Mouse (Mus musculus) heart, postnatal 0 days (tissue): ENCODE results near the gene Cdc42se2. TPM values are rescaled to one million over a fixed set of nuclear protein-coding genes. Genes with fewer than 3 reads are reported as not detected.

Experiments used
- ATAC-seq: fragments of 200-750 bp; cut with Nextera tagmentation; 2 replicates; pipeline ENCODE4 v1.8.0; 2017; ENCODE audit warnings: low read depth, moderate number of reproducible peaks, moderate library complexity; ENCODE audit not compliant: insufficient read depth
- DNase-seq: peaks from one replicate; pipeline ENCODE4 v3.0.0-alpha.2; 2016; ENCODE audit warnings: low spot score
- H3K27ac ChIP-seq: fragments of 300-500 bp; sonication (generic); 2 replicates; pipeline ENCODE4 v1.5.1; 2014; ENCODE audit warnings: low read depth, mild to moderate bottlenecking
- H3K27me3 ChIP-seq: fragments of 300-500 bp; sonication (generic); 2 replicates; pipeline ENCODE4 v1.6.1; 2014; ENCODE audit warnings: low read length, mixed read lengths; ENCODE audit not compliant: control insufficient read depth, insufficient read depth
- H3K36me3 ChIP-seq: fragments of 300-500 bp; sonication (generic); replicated peaks from 2 replicates; pipeline ENCODE4 v1.6.1; 2014; ENCODE audit warnings: low read length, mixed read lengths; ENCODE audit not compliant: control insufficient read depth, insufficient read depth
- H3K4me1 ChIP-seq: fragments of 300-500 bp; sonication (generic); 2 replicates; pipeline ENCODE4 v1.6.1; 2014; ENCODE audit warnings: antibody characterized with exemption; ENCODE audit not compliant: control insufficient read depth, insufficient read depth
- H3K4me2 ChIP-seq: fragments of 300-500 bp; sonication (generic); 2 replicates; pipeline ENCODE4 v1.6.1; 2014; ENCODE audit warnings: low read depth, mild to moderate bottlenecking, low read length, moderate library complexity
- H3K4me3 ChIP-seq: fragments of 300-500 bp; sonication (generic); 2 replicates; pipeline ENCODE4 v1.5.1; 2014; ENCODE audit warnings: low read depth, low read length
- H3K9ac ChIP-seq: fragments of 300-500 bp; sonication (generic); replicated peaks from 2 replicates; pipeline ENCODE4 v1.6.1; 2014; ENCODE audit warnings: low read depth, low read length, mixed read lengths
- H3K9me3 ChIP-seq: fragments of 300-500 bp; sonication (generic); replicated peaks from 2 replicates; pipeline ENCODE4 v1.6.1; 2016; ENCODE audit warnings: low read length; ENCODE audit not compliant: control insufficient read depth
- CTCF ChIP-seq: IDR thresholded peaks from 2 replicates; pipeline ENCODE4 v1.5.1; 2016; ENCODE audit warnings: antibody characterized with exemption, control low read depth, low read depth
- EP300 ChIP-seq: IDR thresholded peaks from 2 replicates; pipeline ENCODE4 v1.6.1; 2016; ENCODE audit warnings: antibody characterized with exemption, low read depth
- WGBS: fragments of 180-500 bp; shearing (Covaris S2); extraction: QIAGEN DNeasy Blood & Tissue Kit; methylation state at CpG from one replicate; pipeline ENCODE4 v1.1.7; 2014; 5-methylcytosine and 5-hydroxymethylcytosine counted together
- polyA plus RNA-seq: library from polyadenylated mRNA; unstranded; fragments of >200 nt; fragmentation: Nextera tagmentation; extraction: Ambion mirVana; gene quantifications from 2 replicates; pipeline ENCODE4 v1.2.1, GENCODE M21; 2015
- total RNA-seq: library from RNA; depleted of rRNA; stranded (reverse); fragments of >200 nt; gene quantifications from 2 replicates; pipeline ENCODE4 v1.2.3, GENCODE M21; 2014; ENCODE audit warnings: low replicate concordance

Cdc42se2 gene
- total and polyA plus RNA-seq, 2 experiments from 2014 or later: 50.2 to 53.6 TPM

DNA sequence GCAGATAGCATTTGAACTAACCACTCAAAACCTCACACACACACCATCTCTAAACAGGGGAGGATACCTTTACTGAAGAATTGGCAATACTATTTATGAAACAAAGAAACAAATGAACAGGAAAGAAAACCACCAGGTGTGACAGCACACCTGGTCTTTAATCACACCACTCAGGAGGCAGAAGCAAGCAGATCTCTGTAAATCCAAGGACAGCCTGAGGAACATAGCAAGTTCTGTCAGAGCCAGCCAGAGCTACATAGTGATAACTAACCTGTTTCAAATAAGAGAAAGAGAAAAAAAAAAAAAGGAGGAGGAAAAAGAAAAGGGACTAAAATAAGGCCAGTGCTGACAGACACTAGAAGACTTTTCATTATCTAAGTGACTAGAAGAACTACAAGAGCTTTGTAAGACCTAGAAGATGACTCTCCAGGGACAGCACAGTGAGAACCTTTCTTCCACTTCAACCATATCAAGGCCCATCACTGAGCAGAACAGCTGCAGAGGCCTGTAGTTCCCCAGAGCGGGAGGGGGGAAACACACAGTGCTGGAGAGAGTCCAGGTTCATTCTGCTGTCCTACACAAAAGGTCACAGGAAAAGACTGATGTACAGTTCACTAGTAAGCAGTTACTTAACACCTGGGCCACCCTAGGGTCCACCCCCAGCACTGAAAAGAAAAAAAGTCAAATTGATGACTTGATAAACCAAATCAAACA lies 9.2 kb downstream of the Cdc42se2 start:
- WGBS: 0% methylated on average over 1 of the region's 1 CpGs
- H3K4me3 ChIP-seq: no peak overlapping the region
- no peak for TF ChIP-seq CTCF
- TF ChIP-seq EP300: no peak
- H3K4me2 ChIP-seq: no peak overlapping the region
- no peaks in the 10 kb centered on the region for H3K27me3 ChIP-seq
- ATAC-seq (peak; percentile 72), DNase-seq (peak; percentile 75)
- H3K9ac ChIP-seq: no peak overlapping the region
- peak overlapping the region; percentile 80 for H3K27ac ChIP-seq
- H3K36me3 ChIP-seq: no peaks in the 10 kb centered on the region
- H3K4me1 ChIP-seq: peaks cover 48% of the 10 kb centered on the region
- no peaks in the 10 kb centered on the region for H3K9me3 ChIP-seq

DNA sequence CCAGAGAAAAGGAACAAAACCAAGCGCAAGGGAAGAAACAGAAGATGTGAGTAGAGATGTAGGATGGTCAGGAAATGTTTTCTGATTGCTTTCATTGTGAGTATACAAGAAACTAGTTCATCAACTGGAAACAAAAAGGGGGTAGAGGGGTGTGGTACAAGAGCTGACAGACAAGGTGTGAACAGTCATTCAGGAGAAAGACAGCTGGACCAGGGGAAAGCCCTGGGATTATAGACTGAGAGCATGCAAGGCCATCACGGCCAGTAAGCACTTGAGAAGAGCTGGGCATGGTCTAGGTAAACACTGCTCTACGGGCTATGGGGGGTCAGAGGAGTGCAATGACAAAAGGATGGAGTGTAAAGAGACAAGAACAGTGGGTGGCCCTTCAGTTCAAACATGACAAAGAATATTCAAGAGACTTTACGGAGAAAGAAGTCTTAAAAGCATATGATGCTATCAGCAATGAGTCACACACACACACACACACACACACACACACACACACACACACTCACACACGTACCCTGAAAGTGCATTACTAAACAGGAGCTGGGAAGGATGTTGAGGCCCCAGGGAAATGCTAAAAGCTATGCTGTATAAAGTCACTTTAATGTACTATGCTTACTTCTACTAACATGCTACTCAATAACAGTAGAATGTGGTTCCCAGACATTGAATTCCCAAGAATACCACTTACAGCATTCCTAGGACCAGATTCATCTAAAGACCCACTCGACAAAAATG lies 9.9 kb downstream of the Cdc42se2 start:
- Histone ChIP-seq H3K4me2 (no peak overlapping the region), H3K36me3 (no peaks in the 10 kb centered on the region), H3K9me3 (no peaks in the 10 kb centered on the region), H3K9ac (no peak overlapping the region), H3K4me1 (peaks cover 52% of the 10 kb centered on the region), H3K27me3 (no peaks in the 10 kb centered on the region), H3K4me3 (no peak overlapping the region), H3K27ac (peak overlapping the region; percentile 80)
- ATAC-seq: no peak
- TF ChIP-seq CTCF (no peak), EP300 (no peak)
- WGBS: 70% methylated on average over 6 of the region's 6 CpGs
- DNase-seq: no peak

DNA sequence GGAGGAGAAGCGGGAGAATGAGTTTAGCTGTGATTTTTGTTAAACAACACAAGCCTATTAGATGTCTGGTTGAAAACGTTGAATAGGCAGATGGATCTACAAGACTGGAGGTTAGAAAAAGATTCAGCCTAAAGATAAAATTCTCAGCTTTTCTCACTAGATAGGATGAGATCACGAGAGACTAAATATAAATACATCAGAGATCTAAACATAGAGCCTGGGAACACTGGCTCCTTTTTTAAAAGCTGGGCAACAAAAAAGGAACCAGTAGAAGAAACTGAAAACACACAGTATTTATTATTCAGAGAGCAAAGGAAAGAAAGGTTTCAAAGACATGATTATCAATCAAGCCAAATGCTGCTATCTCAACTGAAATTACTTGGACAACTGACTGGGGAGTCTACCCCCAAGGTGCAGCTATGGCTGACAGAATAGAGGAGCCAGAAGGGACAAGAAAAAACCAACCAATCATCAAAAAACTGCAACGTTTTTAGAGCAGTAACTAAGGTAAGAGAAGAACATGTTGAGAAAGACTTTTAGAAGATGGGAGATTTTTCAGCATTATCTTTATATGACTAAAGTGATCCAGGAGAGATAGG lies 10.6 kb downstream of the Cdc42se2 start:
- Histone ChIP-seq H3K36me3 (no peaks in the 10 kb centered on the region), H3K9ac (no peak overlapping the region), H3K4me1 (peaks cover 58% of the 10 kb centered on the region), H3K9me3 (no peaks in the 10 kb centered on the region), H3K4me3 (no peak overlapping the region), H3K27ac (peak overlapping the region; percentile 80), H3K4me2 (no peak overlapping the region), H3K27me3 (no peaks in the 10 kb centered on the region)
- no peak for TF ChIP-seq CTCF
- no peak for TF ChIP-seq EP300
- ATAC-seq: no peak
- peak; percentile 5 for DNase-seq
- 38% methylated on average over 4 of the region's 4 CpGs for WGBS

DNA sequence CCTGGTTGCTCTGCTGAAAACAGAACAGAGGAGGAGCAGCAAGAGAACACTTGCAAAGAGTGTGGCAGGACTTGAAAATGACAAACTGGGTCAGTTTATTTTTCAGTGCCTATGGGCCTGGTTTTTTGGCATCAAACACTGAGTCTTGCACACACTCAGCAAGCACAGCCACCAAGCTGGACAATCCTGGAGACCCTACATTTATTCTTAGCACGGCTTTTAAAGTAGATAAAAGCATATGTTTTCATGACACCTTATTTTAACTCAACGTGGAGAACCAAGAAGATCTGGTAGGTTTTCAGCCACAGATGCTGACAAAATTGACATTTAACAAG lies 11.1 kb downstream of the Cdc42se2 start:
- TF ChIP-seq CTCF: no peak
- TF ChIP-seq EP300: no peak
- WGBS: 15% methylated on average over 2 of the region's 2 CpGs
- Histone ChIP-seq H3K27ac (peak overlapping the region; percentile 80), H3K27me3 (no peaks in the 10 kb centered on the region), H3K9me3 (no peaks in the 10 kb centered on the region), H3K4me3 (no peak overlapping the region), H3K4me2 (peak overlapping the region; percentile 41), H3K4me1 (peaks cover 60% of the 10 kb centered on the region), H3K9ac (no peak overlapping the region; the same call in 1 of the 2 replicates), H3K36me3 (no peaks in the 10 kb centered on the region)
- DNase-seq: no peak
- no peak for ATAC-seq

DNA sequence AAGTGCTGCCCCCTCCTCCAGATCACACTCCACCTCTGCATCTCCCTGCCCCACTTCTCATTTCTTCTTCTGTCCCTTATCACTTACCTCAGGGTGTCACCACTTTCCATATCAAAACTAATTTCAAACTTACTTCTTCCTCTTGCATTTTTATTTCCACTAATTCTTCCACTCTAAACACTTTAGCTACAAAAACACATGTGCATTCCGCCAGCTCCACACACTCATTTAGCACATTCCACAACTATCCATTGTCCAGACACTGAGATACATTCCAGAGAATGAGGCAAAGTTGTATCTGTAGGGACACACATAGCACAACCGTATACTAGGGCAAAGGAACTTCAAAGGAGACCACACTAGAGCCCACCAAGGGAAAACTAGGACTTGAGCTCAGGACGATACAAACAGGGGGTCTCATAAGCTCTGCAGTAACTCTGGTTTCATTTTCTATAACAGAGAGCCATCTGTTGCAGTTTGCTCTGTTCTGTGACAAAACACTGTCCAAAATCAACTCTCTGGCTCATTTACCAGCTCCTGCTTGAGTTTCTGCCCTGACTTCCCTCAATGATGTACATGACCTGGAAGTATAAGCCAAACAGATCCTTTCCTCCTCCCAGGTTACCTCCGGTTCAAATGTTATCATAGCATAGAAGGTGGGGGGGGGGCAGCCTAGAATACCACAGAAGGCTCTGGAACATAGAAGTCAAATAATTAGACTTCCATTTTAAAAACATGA lies 11.7 kb downstream of the Cdc42se2 start:
- no peak overlapping the region; the same call in 1 of the 2 replicates for H3K9ac ChIP-seq
- H3K9me3 ChIP-seq: no peaks in the 10 kb centered on the region
- ATAC-seq: peak; percentile 80; the same call in 1 of the 2 replicates
- peak overlapping the region; percentile 80 for H3K27ac ChIP-seq
- no peak overlapping the region for H3K4me3 ChIP-seq
- DNase-seq: peak; percentile 53
- WGBS: 20% methylated on average over 4 of the region's 4 CpGs
- peak overlapping the region; percentile 41 for H3K4me2 ChIP-seq
- peaks cover 60% of the 10 kb centered on the region for H3K4me1 ChIP-seq
- TF ChIP-seq EP300: no peak
- no peak for TF ChIP-seq CTCF
- no peaks in the 10 kb centered on the region for H3K36me3 ChIP-seq
- no peaks in the 10 kb centered on the region for H3K27me3 ChIP-seq
